Mouse (Mus musculus) erythroblast, embryonic 14.5 days (primary cell): ENCODE data around the gene Mylpf. TPM values are rescaled to one million over a fixed set of nuclear protein-coding genes. Genes with fewer than 3 reads are reported as not detected.
A peak's percentile ranks its signal among the peaks of the same experiment; 100 is the strongest.

Experiments used
- H3K27me3 ChIP-seq: 2 replicates; pipeline ENCODE4 v1.6.1; 2012; ENCODE audit warnings: inconsistent platforms; ENCODE audit not compliant: control insufficient read depth
- H3K36me3 ChIP-seq: 2 replicates; pipeline ENCODE4 v1.6.1; 2012; ENCODE audit warnings: mild to moderate bottlenecking, inconsistent platforms; ENCODE audit not compliant: control insufficient read depth
- H3K4me1 ChIP-seq: 2 replicates; pipeline ENCODE4 v1.6.1; 2012; ENCODE audit warnings: inconsistent platforms; ENCODE audit not compliant: control insufficient read depth
- H3K4me3 ChIP-seq: replicated peaks from 2 replicates; pipeline ENCODE3; 2012; ENCODE audit warnings: moderate library complexity, mild to moderate bottlenecking, inconsistent platforms
- H3K9me3 ChIP-seq: 2 replicates; pipeline ENCODE4 v1.6.1; 2012; ENCODE audit warnings: low read length, inconsistent platforms, mixed read lengths; ENCODE audit not compliant: control insufficient read depth
- GATA1 ChIP-seq: IDR thresholded peaks from 2 replicates; pipeline ENCODE4 v1.6.1; 2012; ENCODE audit warnings: low read length, inconsistent platforms, mixed read lengths
- TAL1 ChIP-seq: IDR thresholded peaks from 3 replicates; pipeline ENCODE4 v1.6.1; 2012; ENCODE audit warnings: low read length, inconsistent platforms, mixed read lengths
- polyA plus RNA-seq: library from polyadenylated mRNA; stranded (reverse); fragments of >175 nt; gene quantifications from 2 replicates; pipeline ENCODE4 v1.2.3, GENCODE M21; 2012

Gene Mylpf
- polyA plus RNA-seq, 1 experiment = 2.0 TPM

- H3K27me3 ChIP-seq = no peaks in the 10 kb centered on the region
- peaks cover 28% of the 10 kb centered on the region for H3K36me3 ChIP-seq
- peak overlapping the region; percentile 50 for H3K4me3 ChIP-seq
- peaks cover 86% of the 10 kb centered on the region for H3K4me1 ChIP-seq
- peaks cover 3% of the 10 kb centered on the region; the same call in 1 of the 2 replicates for H3K9me3 ChIP-seq
- TF ChIP-seq GATA1 (peak; percentile 75; the same call in 1 of the 2 replicates), TAL1 (peak; percentile 43; the same call in 2 of the 3 replicates)
Measured at GRCm38 (mm10) chr7:127218670-127219069, 10.0 kb downstream of the Mylpf start.

- TF ChIP-seq GATA1 = no peak
- TF ChIP-seq TAL1 = no peak
- no peaks in the 10 kb centered on the region for H3K27me3 ChIP-seq
- H3K4me1 ChIP-seq = peaks cover 90% of the 10 kb centered on the region
- H3K9me3 ChIP-seq = peaks cover 3% of the 10 kb centered on the region; the same call in 1 of the 2 replicates
- H3K4me3 ChIP-seq = no peak overlapping the region
- peaks cover 11% of the 10 kb centered on the region for H3K36me3 ChIP-seq
Measured at GRCm38 (mm10) chr7:127220440-127220839, 11.8 kb downstream of the Mylpf start.

GRCm38 (mm10) chr7:127223106-127223505, 14.4 kb downstream of the Mylpf start:
- no peaks in the 10 kb centered on the region for H3K27me3 ChIP-seq
- H3K4me3 ChIP-seq = no peak overlapping the region
- TF ChIP-seq GATA1 (no peak), TAL1 (no peak)
- peaks cover 90% of the 10 kb centered on the region for H3K4me1 ChIP-seq
- H3K36me3 ChIP-seq = peaks cover 11% of the 10 kb centered on the region
- peaks cover 3% of the 10 kb centered on the region; the same call in 1 of the 2 replicates for H3K9me3 ChIP-seq

GRCm38 (mm10) chr7:127223515-127224478, 15.1 kb downstream of the Mylpf start:
- Histone ChIP-seq H3K4me3 (peak overlapping the region; percentile 20), H3K4me1 (peaks cover 88% of the 10 kb centered on the region), H3K27me3 (no peaks in the 10 kb centered on the region), H3K36me3 (peaks cover 11% of the 10 kb centered on the region), H3K9me3 (peaks cover 3% of the 10 kb centered on the region; the same call in 1 of the 2 replicates)
- TF ChIP-seq GATA1 (0 out of 2 replicates have a peak, but pooled peaks have one; percentile 14), TAL1 (peak; percentile 51; the same call in 2 of the 3 replicates)

- H3K36me3 ChIP-seq = peaks cover 16% of the 10 kb centered on the region
- peaks cover 3% of the 10 kb centered on the region; the same call in 1 of the 2 replicates for H3K9me3 ChIP-seq
- peaks cover 88% of the 10 kb centered on the region for H3K4me1 ChIP-seq
- no peak overlapping the region for H3K4me3 ChIP-seq
- no peak for TF ChIP-seq GATA1
- TF ChIP-seq TAL1 = no peak
- H3K27me3 ChIP-seq = no peaks in the 10 kb centered on the region
Measured at GRCm38 (mm10) chr7:127224616-127225015, 15.9 kb downstream of the Mylpf start.

- H3K4me1 ChIP-seq = peaks cover 87% of the 10 kb centered on the region
- H3K4me3 ChIP-seq = peak overlapping the region; percentile 52
- H3K9me3 ChIP-seq = peaks cover 3% of the 10 kb centered on the region; the same call in 1 of the 2 replicates
- H3K27me3 ChIP-seq = no peaks in the 10 kb centered on the region
- peak; percentile 90 for TF ChIP-seq TAL1
- TF ChIP-seq GATA1 = peak; percentile 84
- H3K36me3 ChIP-seq = peaks cover 23% of the 10 kb centered on the region
Measured at GRCm38 (mm10) chr7:127225147-127225995, 16.7 kb downstream of the Mylpf start.

- peaks cover 92% of the 10 kb centered on the region for H3K4me1 ChIP-seq
- no peaks in the 10 kb centered on the region for H3K9me3 ChIP-seq
- TF ChIP-seq GATA1 (no peak), TAL1 (no peak)
- H3K4me3 ChIP-seq = no peak overlapping the region
- H3K27me3 ChIP-seq = no peaks in the 10 kb centered on the region
- peaks cover 30% of the 10 kb centered on the region for H3K36me3 ChIP-seq
Measured at GRCm38 (mm10) chr7:127228615-127229303, 20.1 kb downstream of the Mylpf start.

GRCm38 (mm10) chr7:127231376-127231775, 22.7 kb downstream of the Mylpf start:
- H3K27me3 ChIP-seq = no peaks in the 10 kb centered on the region
- no peak for TF ChIP-seq TAL1
- TF ChIP-seq GATA1 = no peak
- H3K4me1 ChIP-seq = peaks cover 79% of the 10 kb centered on the region
- H3K36me3 ChIP-seq = peaks cover 48% of the 10 kb centered on the region
- peaks cover 11% of the 10 kb centered on the region for H3K9me3 ChIP-seq
- H3K4me3 ChIP-seq = peak overlapping the region; percentile 95
